In genomic region chr19:56198474-56199236, GRCm38 (mm10) we compare ENCODE assay signal across 17 mouse cellular contexts.
DNase-seq lines count a peak whose midpoint lies in the region; ATAC-seq and TF ChIP-seq lines count a peak whose summit lies in the region.
"Had no signal": no experiment of that assay in that cellular context is flagged by ENCODE, and none has a peak within 500 bp of the region (broad histone marks: within the 10 kb centered on the region; RNA-seq: fewer than 3 reads in every experiment).

No protein-coding gene starts in this region.

- 55% methylated on average over 15 of the region's 15 CpGs for whole genome bisulfite sequencing in lung, postnatal 0 days

- no peak overlapping the region for H3K27ac ChIP-seq in gastrocnemius, adult 2 months
- H3K27ac ChIP-seq in lung, postnatal 0 days (ENCODE audit: low read length), result no peak overlapping the region
- H3K27ac ChIP-seq: hindbrain, embryonic 12.5 days; intestine, embryonic 15.5 days; liver, embryonic 14.5 days had no signal

- H3K9ac ChIP-seq in lung, postnatal 0 days (replicated peaks; ENCODE audit: low read depth), result no peak overlapping the region
- H3K9ac ChIP-seq: forebrain, postnatal 0 days; hindbrain, embryonic 12.5 days; intestine, embryonic 15.5 days; liver, embryonic 14.5 days had no signal

- peak; percentile 77 for ATAC-seq in lung, postnatal 0 days
- ATAC-seq: forebrain, postnatal 0 days; intestine, embryonic 15.5 days had no signal

- no peaks in the 10 kb centered on the region for H3K36me3 ChIP-seq in lung, postnatal 0 days (ENCODE audit: insufficient read depth, low read length)
- H3K36me3 ChIP-seq: hindbrain, embryonic 12.5 days; intestine, embryonic 15.5 days had no signal

- H3K9me3 ChIP-seq in lung, postnatal 0 days (ENCODE audit: low read length), result no peaks in the 10 kb centered on the region
- H3K9me3 ChIP-seq: hindbrain, embryonic 12.5 days; intestine, embryonic 15.5 days; megakaryocyte, embryonic 14.5 days had no signal

- intact Hi-C loops in gastrocnemius, adult 2 months (cut with DNase I), result no loop called here
- intact Hi-C loops in left cerebral cortex, postnatal 10 days (cut with DNase I), result no loop called here

- no peak overlapping the region for H3K4me3 ChIP-seq in gastrocnemius, adult 2 months
- H3K4me3 ChIP-seq in lung, postnatal 0 days (ENCODE audit: low read depth, low read length), result no peak overlapping the region
- H3K4me3 ChIP-seq: erythroblast, embryonic 14.5 days; hindbrain, embryonic 12.5 days; intestine, embryonic 15.5 days; megakaryocyte, embryonic 14.5 days had no signal

- H3K27me3 ChIP-seq in lung, postnatal 0 days (replicated peaks; ENCODE audit: insufficient read depth, low read length), result no peaks in the 10 kb centered on the region
- H3K27me3 ChIP-seq: hindbrain, embryonic 12.5 days; intestine, embryonic 15.5 days; megakaryocyte, embryonic 14.5 days had no signal

- DNase-seq in gastrocnemius, adult 2 months, result peak; percentile 42
- no peak for DNase-seq in gastrocnemius, postnatal 4 days (ENCODE audit: low spot score in 2 of 2)
- DNase-seq in testis, postnatal 14 days (ENCODE audit: low spot score), result peak; percentile 13
- DNase-seq in testis, postnatal 10 days (ENCODE audit: low spot score), result no peak
- peak; percentile 64 for DNase-seq in lung, postnatal 0 days (ENCODE audit: low spot score)
- no peak for DNase-seq in left cerebral cortex, postnatal 10 days (ENCODE audit: extremely low spot score in 1 of 2, low spot score in 2 of 2)
- no peak for DNase-seq in right cerebral cortex, adult 2 months (ENCODE audit: low spot score in 2 of 2)
- DNase-seq in cerebellum, postnatal 10 days, result no peak
- DNase-seq: cerebellum, adult 9-11 months; forebrain, postnatal 0 days; left cerebral cortex, postnatal 4 days; spleen, adult 18-20 months had no signal

- no peak overlapping the region for H3K4me2 ChIP-seq in lung, postnatal 0 days (replicated peaks; ENCODE audit: low read depth, low read length)
- H3K4me2 ChIP-seq: hindbrain, embryonic 12.5 days; intestine, embryonic 15.5 days had no signal

- TF ChIP-seq EP300 in lung, postnatal 0 days (IDR thresholded peaks at IDR 0.05), result 0 out of 2 replicates have a peak, but pooled peaks have one; percentile 17

- TF ChIP-seq CTCF in gastrocnemius, adult 2 months (IDR thresholded peaks at IDR 0.05), result no peak
- TF ChIP-seq CTCF in lung, postnatal 0 days (IDR thresholded peaks at IDR 0.05), result no peak

- no peaks in the 10 kb centered on the region for H3K4me1 ChIP-seq in lung, postnatal 0 days (ENCODE audit: insufficient read depth, low read depth, low read length)
- H3K4me1 ChIP-seq: megakaryocyte, embryonic 14.5 days had no signal

Comparison
In these comparisons a context has a peak if more than half of its experiments do, and no peak if none do; other contexts are left out.
1. DNase-seq: peak in gastrocnemius, adult 2 months (single experiment), testis, postnatal 14 days (single experiment) and lung, postnatal 0 days (single experiment); none in gastrocnemius, postnatal 4 days (0 of 2), testis, postnatal 10 days (single experiment), left cerebral cortex, postnatal 10 days (0 of 2), right cerebral cortex, adult 2 months (0 of 2) and cerebellum, postnatal 10 days (0 of 2).